Mouse (Mus musculus) E14TG2a.4 (cell line): ENCODE data around the gene Trex1.

Experiments
- CTCF ChIP-seq: conservative IDR thresholded peaks from 2 replicates; pipeline ENCODE4 v1.5.1; 2014; ENCODE audit warnings: low read length
- NANOG ChIP-seq: IDR thresholded peaks from 2 replicates; pipeline ENCODE4 v1.6.1; 2014; ENCODE audit warnings: borderline replicate concordance, low read length, mixed read lengths
- POU5F1 ChIP-seq: IDR thresholded peaks from 2 replicates; pipeline ENCODE4 v1.6.1; 2014; ENCODE audit warnings: low read length, borderline replicate concordance

GRCm38 (mm10) chr9:109068095-109068735, 8.7 kb upstream of the Trex1 start:
- TF ChIP-seq CTCF (no peak; the same call in 1 of the 2 replicates), NANOG (no peak), POU5F1 (no peak)
